Mouse (Mus musculus): Measurements from ENCODE around the gene Ifitm1.

GRCm38 (mm10) chr7:140944236-140944635, 22.8 kb upstream of the Ifitm1 start:
- TF ChIP-seq CTCF (IDR thresholded peaks at IDR 0.05; ENCODE audit: low read depth) (no peak), EP300 (IDR thresholded peaks at IDR 0.05; ENCODE audit: low read depth) (no peak)
